22 mouse cellular contexts compared by ENCODE assay signal in the genomic region with DNA sequence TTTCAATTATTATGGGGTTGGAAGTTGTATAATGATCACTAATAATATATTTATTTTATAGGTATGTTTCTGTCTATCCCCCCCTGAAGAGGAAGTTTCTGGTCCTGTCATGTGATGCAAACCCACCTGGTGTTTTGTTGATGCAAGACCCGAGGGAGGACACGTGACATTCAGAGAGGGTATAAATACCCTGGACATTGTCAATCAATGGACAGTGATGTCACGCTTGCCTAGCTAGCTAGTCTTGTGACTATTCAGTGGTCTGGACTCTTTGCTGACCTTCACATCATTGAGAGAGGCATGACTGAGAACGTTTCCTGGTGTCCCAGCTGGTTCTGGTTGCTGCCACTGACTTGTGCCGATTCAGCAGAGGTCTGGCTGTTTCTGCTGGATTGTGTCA.
A peak's percentile ranks its signal among the peaks of the same experiment; 100 is the strongest.
DNase-seq lines count a peak whose midpoint lies in the region; ATAC-seq and TF ChIP-seq lines count a peak whose summit lies in the region.
"Had no signal": no experiment of that assay in that cellular context is flagged by ENCODE, and none has a peak within 500 bp of the region (broad histone marks: within the 10 kb centered on the region; RNA-seq: fewer than 3 reads in every experiment).

No protein-coding gene starts in this region.

- H3K27me3 ChIP-seq in kidney, postnatal 0 days (ENCODE audit: insufficient read depth, low read length) = no peaks in the 10 kb centered on the region
- no peaks in the 10 kb centered on the region for H3K27me3 ChIP-seq in kidney, embryonic 15.5 days
- H3K27me3 ChIP-seq in CH12.LX (replicated peaks) = no peaks in the 10 kb centered on the region

- dilution Hi-C loops in CH12.LX (cut with MboI; ENCODE audit: extremely low pct_ligation_motif_present, extremely low pct_unique_long_range_greater_than_20kb, low sequenced_read_pairs) = no loop called here

- H3K9me3 ChIP-seq in kidney, postnatal 0 days (replicated peaks; ENCODE audit: low read length) = no peaks in the 10 kb centered on the region
- no peaks in the 10 kb centered on the region for H3K9me3 ChIP-seq in kidney, embryonic 15.5 days (replicated peaks)
- H3K9me3 ChIP-seq in CH12.LX (replicated peaks; ENCODE audit: low read length) = no peaks in the 10 kb centered on the region

- H3K4me1 ChIP-seq in kidney, postnatal 0 days (replicated peaks; ENCODE audit: insufficient read depth, low read length) = no peaks in the 10 kb centered on the region
- H3K4me1 ChIP-seq in kidney, embryonic 15.5 days = no peaks in the 10 kb centered on the region
- H3K4me1 ChIP-seq in CH12.LX (ENCODE audit: control insufficient read depth in 1 of 2, insufficient read depth in 2 of 2) = peaks cover 23 to 68% of the 10 kb centered on the region in 2 experiments

- WGBS in kidney, postnatal 0 days = 70% methylated on average over 5 of the region's 5 CpGs
- WGBS in kidney, embryonic 15.5 days = 65% methylated on average over 5 of the region's 5 CpGs

- TF ChIP-seq RAD21 in CH12.LX (IDR thresholded peaks at IDR 0.05; ENCODE audit: low read depth, low read length) = no peak

- no peaks in the 10 kb centered on the region for H3K36me3 ChIP-seq in kidney, postnatal 0 days (ENCODE audit: insufficient read depth, low read length)
- H3K36me3 ChIP-seq in kidney, embryonic 15.5 days = no peaks in the 10 kb centered on the region
- H3K36me3 ChIP-seq in CH12.LX (replicated peaks in 1 of 2; ENCODE audit: control insufficient read depth in 1 of 2, insufficient read depth in 1 of 2, low read length in 1 of 2) = no peaks in the 10 kb centered on the region
- H3K36me3 ChIP-seq: G1E had no signal

- no peak overlapping the region for H3K27ac ChIP-seq in kidney, postnatal 0 days
- no peak overlapping the region for H3K27ac ChIP-seq in kidney, embryonic 15.5 days
- H3K27ac ChIP-seq in CH12.LX (ENCODE audit: insufficient read depth, low read depth) = peak overlapping the region; percentile 80

- no peak for DNase-seq in kidney, postnatal 0 days (ENCODE audit: low spot score)
- DNase-seq in A20 (ENCODE audit: low read depth, low spot score) (peak; percentile 73), CH12.LX (ENCODE audit: extremely low read depth) (peak; percentile 68)
- no peak for DNase-seq in cerebellum, postnatal 25 days
- no peak for DNase-seq in gastrocnemius, postnatal 10 days
- DNase-seq: adrenal gland, adult 2 months; adrenal gland, adult 8-10 months; adrenal gland, postnatal 10 days; adrenal gland, postnatal 14 days; adrenal gland, postnatal 25 days; adrenal gland, postnatal 36 days; B cell, adult 2 months; cerebellum, adult 11 months; cerebellum, adult 11-12 months; cerebellum, adult 18-20 months; cerebellum, adult 2 months; cerebellum, adult 8-10 months had no signal

- TF ChIP-seq CTCF in kidney, postnatal 0 days (IDR thresholded peaks at IDR 0.05; ENCODE audit: low read depth) = no peak
- no peak for TF ChIP-seq CTCF in CH12.LX (conservative IDR thresholded peaks at IDR 0.05 in 1 of 2, IDR thresholded peaks at IDR 0.05 in 1 of 2; ENCODE audit: low read depth in 2 of 2, low read length in 2 of 2)

- H3K79me2 ChIP-seq in CH12.LX (replicated peaks; ENCODE audit: control insufficient read depth, extremely low read depth, insufficient read depth, poor library complexity, severe bottlenecking) = no peaks in the 10 kb centered on the region

- in situ Hi-C loops in CH12.LX (cut with MboI; ENCODE audit: low pct_ligation_motif_present, low pct_unique_long_range_greater_than_20kb, low sequenced_read_pairs) = no loop called here

- no peak; the same call in 1 of the 2 replicates for TF ChIP-seq POLR2A in CH12.LX (IDR thresholded peaks at IDR 0.05; ENCODE audit: low read depth, low read length)

- no peak overlapping the region for H3K4me3 ChIP-seq in kidney, postnatal 0 days (replicated peaks; ENCODE audit: low read depth, low read length)
- no peak overlapping the region for H3K4me3 ChIP-seq in kidney, embryonic 15.5 days (replicated peaks)
- H3K4me3 ChIP-seq in CH12.LX (replicated peaks in 1 of 3; ENCODE audit: low read depth in 2 of 3, low read length in 2 of 3, poor library complexity in 1 of 3) = peak overlapping the region; percentile 20 to 50 (median 48)

- ATAC-seq in kidney, postnatal 0 days (replicated peaks; ENCODE audit: low FRiP score, low read depth) = 0 out of 2 replicates have a peak, but pooled peaks have one; percentile 13
- no peak for ATAC-seq in kidney, embryonic 15.5 days (replicated peaks; ENCODE audit: low FRiP score)
- ATAC-seq: activated CD4-positive, CD25-positive, alpha-beta regulatory T cell, adult 4 months; CD4-positive, CD25-positive, alpha-beta regulatory T cell, adult 4 months; Patski had no signal

- no peak overlapping the region for H3K4me2 ChIP-seq in kidney, postnatal 0 days (ENCODE audit: low read length)
- no peak overlapping the region for H3K4me2 ChIP-seq in kidney, embryonic 15.5 days
- peak overlapping the region; percentile 62 for H3K4me2 ChIP-seq in CH12.LX (ENCODE audit: insufficient read depth, low read depth, poor library complexity, severe bottlenecking)

- TF ChIP-seq EP300 in CH12.LX (IDR thresholded peaks at IDR 0.05; ENCODE audit: low read length) = no peak

- H3K9ac ChIP-seq in kidney, postnatal 0 days (ENCODE audit: low read depth, low read length) = no peak overlapping the region
- no peak overlapping the region for H3K9ac ChIP-seq in kidney, embryonic 15.5 days
- peak overlapping the region; percentile 72 for H3K9ac ChIP-seq in CH12.LX (ENCODE audit: insufficient read depth, low read depth)

TF ChIP-seq in CH12.LX, 34 proteins besides CTCF, POLR2A, EP300 and RAD21:
- no peak for TF ChIP-seq SMC3 (IDR thresholded peaks at IDR 0.05; ENCODE audit: low read depth, low read length)
- no peak for TF ChIP-seq SIN3A (IDR thresholded peaks at IDR 0.05; ENCODE audit: low read length)
- no peak for TF ChIP-seq CHD2 (IDR thresholded peaks at IDR 0.05; ENCODE audit: low read length)
- TF ChIP-seq ETS1 (conservative IDR thresholded peaks at IDR 0.05; ENCODE audit: low read depth, low read length) = peak; percentile 89
- no peak for TF ChIP-seq NRF1 (IDR thresholded peaks at IDR 0.05; ENCODE audit: low read depth, low read length)
- TF ChIP-seq MAX (IDR thresholded peaks at IDR 0.05; ENCODE audit: low read length) = peak; percentile 82
- peak; percentile 35; the same call in 1 of the 2 replicates for TF ChIP-seq PAX5 (IDR thresholded peaks at IDR 0.05; ENCODE audit: low read length)
- peak; percentile 89 for TF ChIP-seq TBP (conservative IDR thresholded peaks at IDR 0.05; ENCODE audit: low read depth, low read length)
- TF ChIP-seq USF2 (conservative IDR thresholded peaks at IDR 0.05; ENCODE audit: low read depth, low read length) = peak; percentile 86
- TF ChIP-seq BHLHE40 (IDR thresholded peaks at IDR 0.05; ENCODE audit: low read depth, low read length) = peak; percentile 92
- 0 out of 2 replicates have a peak, but pooled peaks have one; percentile 66 for TF ChIP-seq MAFK (IDR thresholded peaks at IDR 0.05; ENCODE audit: insufficient replicate concordance, low read length)
- no peak for TF ChIP-seq ZMIZ1 (IDR thresholded peaks at IDR 0.05; ENCODE audit: low read depth, low read length)
- TF ChIP-seq IRF4 (IDR thresholded peaks at IDR 0.05; ENCODE audit: low read depth, low read length) = no peak; the same call in 1 of the 2 replicates
- peak; percentile 54; the same call in 1 of the 2 replicates for TF ChIP-seq MEF2A (IDR thresholded peaks at IDR 0.05; ENCODE audit: borderline replicate concordance, low read depth, low read length)
- TF ChIP-seq ELF1 (IDR thresholded peaks at IDR 0.05; ENCODE audit: low read depth, low read length) = no peak
- TF ChIP-seq E2F4 (IDR thresholded peaks at IDR 0.05; ENCODE audit: insufficient replicate concordance, low read depth, low read length) = no peak
- TF ChIP-seq TCF12 (IDR thresholded peaks at IDR 0.05; ENCODE audit: low read depth, low read length) = peak; percentile 72
- peak; percentile 87 for TF ChIP-seq USF1 (IDR thresholded peaks at IDR 0.05; ENCODE audit: low read depth, low read length)
- no peak for TF ChIP-seq GABPA (IDR thresholded peaks at IDR 0.05; ENCODE audit: insufficient replicate concordance, low read depth, low read length)
TF ChIP-seq in CH12.LX: peak in this region for 10.

Comparison
In these comparisons a context has a peak if more than half of its experiments do, and no peak if none do; other contexts are left out.
1. DNase-seq: peak in A20 (single experiment) and CH12.LX (single experiment); none in kidney, postnatal 0 days (single experiment), cerebellum, postnatal 25 days (0 of 2) and gastrocnemius, postnatal 10 days (single experiment).
2. H3K4me3 ChIP-seq: peak in CH12.LX (3 of 3); none in kidney, postnatal 0 days (single experiment) and kidney, embryonic 15.5 days (single experiment).